Mouse (Mus musculus): ENCODE measurements around the gene Cnn2. TPM values are rescaled to one million over a fixed set of nuclear protein-coding genes. Genes with fewer than 3 reads are reported as not detected.
A peak's percentile ranks its signal among the peaks of the same experiment; 100 is the strongest.

Gene Cnn2
- total RNA-seq, 2 experiments from 2014 or later: 8.2 to 10.3 TPM

DNA sequence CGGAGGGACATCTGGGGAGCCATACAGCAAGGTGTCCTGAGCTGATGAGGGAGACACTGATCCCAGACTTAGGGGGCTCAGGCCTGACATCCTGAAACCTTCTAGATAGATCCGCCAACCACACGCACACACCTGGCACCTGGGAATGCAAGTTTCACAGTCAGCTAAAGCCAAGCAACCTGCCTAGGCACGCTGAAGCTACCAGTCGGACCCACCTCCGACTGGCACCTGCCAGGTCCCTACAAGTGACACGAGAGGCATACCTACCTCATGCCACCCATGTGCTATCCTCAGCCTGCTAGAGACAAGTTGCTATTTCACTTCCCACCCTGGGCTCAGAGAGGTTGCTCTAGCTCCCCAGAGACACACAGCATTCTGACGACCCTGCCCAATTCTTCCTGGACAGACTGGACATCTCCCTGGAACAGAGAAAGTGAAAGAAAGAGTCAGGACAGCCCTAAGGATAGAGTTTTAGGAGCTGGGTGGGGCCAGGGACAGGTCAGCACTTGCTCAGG, 945 bp downstream of the Cnn2 start:
- DNase-seq (ENCODE audit: low spot score in 2 of 2): no peak

DNA sequence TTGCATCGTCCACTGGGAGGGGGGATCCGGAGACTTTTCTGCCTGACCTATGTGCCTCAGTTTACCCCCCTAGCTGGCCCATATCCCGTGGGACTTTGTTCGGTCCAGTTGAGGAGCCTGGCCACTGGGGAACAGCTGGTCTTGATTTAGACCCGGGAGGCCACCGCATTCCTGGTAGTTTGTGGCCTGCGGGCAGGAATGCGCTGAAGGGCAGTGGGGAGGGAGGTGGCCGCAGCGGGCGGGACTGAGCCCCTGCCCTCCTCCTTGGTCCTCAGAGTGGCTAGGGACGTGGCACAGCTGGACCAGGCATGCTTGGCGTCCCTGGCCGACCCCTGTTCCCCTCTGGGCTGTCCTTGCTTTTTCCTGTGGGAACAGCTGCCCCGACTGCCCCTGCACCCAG, 1.5 kb downstream of the Cnn2 start:
- DNase-seq (ENCODE audit: low spot score in 2 of 2): no peak

GRCm38 (mm10) chr10:79991099-79991498, 2.7 kb downstream of the Cnn2 start:
- DNase-seq (ENCODE audit: low spot score in 2 of 2): no peak

- DNase-seq (ENCODE audit: low spot score in 2 of 2): no peak
Measured at GRCm38 (mm10) chr10:79991548-79991947, 3.2 kb downstream of the Cnn2 start.

DNA sequence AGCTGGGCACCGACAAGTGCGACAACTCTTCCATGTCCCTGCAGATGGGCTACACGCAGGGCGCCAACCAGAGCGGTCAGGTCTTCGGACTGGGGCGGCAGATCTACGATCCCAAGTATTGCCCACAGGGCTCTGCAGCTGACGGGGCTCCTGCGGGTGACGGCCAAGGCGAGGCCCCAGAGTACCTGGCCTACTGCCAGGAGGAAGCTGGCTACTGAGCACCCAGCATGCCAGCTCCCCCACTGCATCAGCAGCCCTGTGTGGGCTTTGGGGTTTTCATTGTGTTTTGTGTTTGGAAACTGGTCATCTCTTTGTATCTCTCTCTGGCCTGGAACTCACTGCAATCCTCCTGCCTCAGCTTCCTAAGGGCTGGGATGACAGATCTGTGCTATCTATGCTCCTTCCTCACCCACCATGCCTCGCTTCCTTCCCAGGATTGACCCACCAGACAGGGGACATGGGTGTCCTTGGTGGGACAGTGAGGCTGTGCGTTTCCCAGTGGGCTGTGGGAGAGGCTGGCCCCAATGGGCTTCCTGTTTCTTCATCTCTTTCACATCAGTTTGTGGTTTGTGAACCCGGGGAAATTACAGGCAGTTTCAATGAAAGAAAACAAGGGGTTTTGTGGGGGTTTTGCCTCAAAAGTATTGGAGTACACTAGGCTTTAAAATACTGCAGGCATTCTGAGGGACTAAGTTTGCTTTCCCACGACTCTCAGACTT, 6.2 kb downstream of the Cnn2 start:
- DNase-seq (ENCODE audit: low spot score in 2 of 2): no peak

DNA sequence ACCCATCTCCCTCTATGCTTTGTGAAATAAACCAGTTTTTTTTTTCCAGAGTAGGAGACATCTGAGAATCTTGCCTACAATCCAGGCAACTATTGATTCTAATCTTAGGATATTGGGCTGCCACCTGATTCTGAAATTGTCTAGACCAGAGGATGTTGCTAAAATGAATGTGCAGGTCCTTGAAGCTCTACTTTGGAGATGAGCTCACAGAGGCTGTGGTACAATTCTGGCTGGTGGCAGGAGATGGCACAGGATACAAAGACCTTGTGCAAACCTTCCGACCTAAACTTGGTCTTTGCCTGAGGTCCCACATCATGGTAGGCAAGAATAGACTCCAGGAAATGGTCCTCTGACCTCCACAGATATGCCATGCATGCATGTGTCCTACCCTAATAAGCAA, 7.3 kb downstream of the Cnn2 start:
- no peak for DNase-seq (ENCODE audit: low spot score in 2 of 2)

DNA sequence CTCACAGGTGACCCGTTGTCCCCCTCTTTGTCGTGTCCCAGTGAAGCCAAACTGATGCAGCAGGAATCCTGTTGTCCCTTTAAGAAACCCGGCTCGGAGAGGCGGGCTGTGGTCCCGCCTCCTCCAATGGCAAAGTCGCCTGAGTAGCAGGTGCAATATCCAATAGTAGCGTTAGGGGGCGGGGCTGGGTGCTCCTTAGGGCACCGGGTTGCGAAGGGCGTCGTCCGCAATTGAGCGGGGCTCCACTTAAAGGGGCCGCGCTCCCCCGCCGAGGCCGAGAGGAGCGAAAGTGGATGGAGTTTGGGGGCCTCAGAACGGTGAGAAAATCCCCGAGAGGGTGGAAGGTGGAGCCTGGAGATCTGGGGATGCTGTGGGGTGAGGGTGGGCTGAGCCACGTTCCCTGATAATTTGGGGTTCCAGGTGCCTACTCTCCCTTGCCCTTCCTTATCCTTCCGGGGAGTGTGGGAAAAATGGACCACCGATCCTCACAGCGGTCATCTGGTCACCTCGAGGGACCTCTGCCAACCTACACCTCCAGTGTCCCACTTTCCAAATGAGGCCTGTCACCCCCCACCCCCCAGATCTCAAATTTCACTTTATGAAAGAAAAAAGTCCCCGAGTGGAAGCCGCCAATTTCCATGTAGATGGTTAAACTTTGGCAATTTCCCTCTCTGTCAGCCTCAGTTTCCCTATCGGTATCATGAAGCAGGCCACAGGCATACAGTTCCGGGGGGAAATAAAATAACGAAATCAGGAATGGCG, 8.1 kb downstream of the Cnn2 start, which contains the start of gene Abca7:
Abca7 (plus strand) TSS at position 223 of the 762 bp plus-strand sequence.
- DNase-seq (ENCODE audit: low spot score in 2 of 2): peak; percentile 98 to 99

GRCm38 (mm10) chr10:79997034-79997760, 8.8 kb downstream of the Cnn2 start:
- DNase-seq (ENCODE audit: low spot score in 2 of 2): peak; percentile 66 to 79

DNA sequence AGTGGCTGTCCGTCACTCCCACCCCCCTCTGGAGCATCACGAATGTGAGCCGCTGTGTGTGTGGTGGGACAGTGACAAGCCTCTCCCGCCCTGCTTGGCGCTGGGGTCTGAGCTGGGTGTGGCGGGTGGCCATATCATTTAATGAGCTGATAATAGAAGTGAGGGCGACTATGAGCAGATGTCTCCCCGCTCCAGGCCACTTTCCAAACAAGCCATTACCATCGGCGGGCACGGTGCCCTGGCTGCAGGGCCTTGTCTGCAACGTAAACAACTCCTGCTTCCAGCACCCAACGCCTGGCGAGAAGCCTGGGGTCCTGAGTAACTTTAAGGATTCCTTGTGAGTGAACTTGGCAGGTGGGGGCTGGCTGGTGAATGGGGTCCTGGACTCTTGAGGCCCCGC, 9.4 kb downstream of the Cnn2 start:
- peak in 1 of 2 experiments; percentile 52 for DNase-seq (ENCODE audit: low spot score in 2 of 2)

DNA sequence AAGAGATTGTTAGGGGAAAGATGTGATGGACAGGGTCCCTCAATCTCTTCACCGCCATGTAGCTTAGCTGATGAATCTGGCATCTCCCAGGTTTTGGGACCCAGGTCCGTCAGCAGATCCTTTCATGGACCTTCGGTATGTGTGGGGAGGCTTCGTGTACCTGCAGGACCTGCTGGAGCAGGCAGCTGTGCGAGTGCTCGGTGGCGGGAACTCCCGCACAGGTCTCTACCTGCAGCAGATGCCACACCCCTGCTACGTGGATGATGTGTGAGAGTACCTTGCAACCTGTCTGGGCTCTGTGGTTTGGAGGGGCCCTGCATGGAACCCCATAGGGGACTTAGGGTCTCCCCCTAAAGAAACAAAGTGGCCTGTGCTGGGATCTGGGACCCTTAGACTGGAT, 13.6 kb downstream of the Cnn2 start:
- DNase-seq (ENCODE audit: low spot score in 2 of 2): no peak

GRCm38 (mm10) chr10:80002829-80003228, 14.4 kb downstream of the Cnn2 start:
- no peak for DNase-seq (ENCODE audit: low spot score in 2 of 2)

- DNase-seq (ENCODE audit: low spot score in 2 of 2): no peak
Measured at GRCm38 (mm10) chr10:80003374-80004232, 15.2 kb downstream of the Cnn2 start.

DNA sequence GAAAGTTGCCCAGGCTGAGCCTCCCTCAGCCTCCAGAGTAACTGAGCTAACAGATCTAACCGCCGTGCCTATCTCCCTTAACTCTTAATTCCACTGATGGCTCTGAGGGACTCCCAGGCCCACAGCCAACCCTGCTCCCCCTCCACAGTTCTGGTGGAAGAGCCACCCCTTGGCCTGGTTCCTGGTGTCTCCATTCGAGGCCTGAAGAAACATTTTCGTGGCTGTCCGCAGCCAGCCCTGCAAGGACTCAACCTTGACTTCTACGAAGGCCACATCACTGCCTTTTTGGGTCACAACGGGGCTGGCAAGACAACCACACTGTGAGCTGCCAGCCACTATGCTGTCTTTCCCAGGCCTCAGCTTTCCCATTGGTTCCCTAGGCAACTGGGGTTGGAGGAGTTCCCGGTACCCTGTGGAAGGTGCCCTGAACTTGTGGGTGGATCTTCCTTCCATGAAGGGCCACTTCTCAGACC, 15.9 kb downstream of the Cnn2 start:
- no peak for DNase-seq (ENCODE audit: low spot score in 2 of 2)

- no peak for DNase-seq (ENCODE audit: low spot score in 2 of 2)
Measured at GRCm38 (mm10) chr10:80011740-80012139, 23.4 kb downstream of the Cnn2 start.

DNA sequence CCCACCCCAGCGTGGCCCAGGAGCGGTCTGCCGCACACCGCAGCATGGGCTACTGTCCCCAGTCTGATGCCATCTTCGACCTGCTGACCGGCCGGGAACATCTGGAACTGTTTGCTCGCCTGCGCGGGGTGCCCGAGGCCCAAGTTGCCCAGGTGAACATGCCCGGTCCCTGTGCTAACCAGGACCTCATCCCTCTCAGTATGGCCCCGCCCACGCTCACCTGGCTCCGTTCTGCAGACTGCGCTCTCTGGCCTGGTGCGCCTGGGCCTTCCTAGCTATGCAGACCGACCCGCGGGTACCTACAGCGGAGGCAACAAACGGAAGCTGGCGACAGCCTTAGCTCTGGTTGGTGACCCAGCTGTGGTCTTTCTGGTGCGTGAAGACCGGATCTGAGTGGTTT, 25.2 kb downstream of the Cnn2 start:
- DNase-seq (ENCODE audit: low spot score in 2 of 2): no peak

DNA sequence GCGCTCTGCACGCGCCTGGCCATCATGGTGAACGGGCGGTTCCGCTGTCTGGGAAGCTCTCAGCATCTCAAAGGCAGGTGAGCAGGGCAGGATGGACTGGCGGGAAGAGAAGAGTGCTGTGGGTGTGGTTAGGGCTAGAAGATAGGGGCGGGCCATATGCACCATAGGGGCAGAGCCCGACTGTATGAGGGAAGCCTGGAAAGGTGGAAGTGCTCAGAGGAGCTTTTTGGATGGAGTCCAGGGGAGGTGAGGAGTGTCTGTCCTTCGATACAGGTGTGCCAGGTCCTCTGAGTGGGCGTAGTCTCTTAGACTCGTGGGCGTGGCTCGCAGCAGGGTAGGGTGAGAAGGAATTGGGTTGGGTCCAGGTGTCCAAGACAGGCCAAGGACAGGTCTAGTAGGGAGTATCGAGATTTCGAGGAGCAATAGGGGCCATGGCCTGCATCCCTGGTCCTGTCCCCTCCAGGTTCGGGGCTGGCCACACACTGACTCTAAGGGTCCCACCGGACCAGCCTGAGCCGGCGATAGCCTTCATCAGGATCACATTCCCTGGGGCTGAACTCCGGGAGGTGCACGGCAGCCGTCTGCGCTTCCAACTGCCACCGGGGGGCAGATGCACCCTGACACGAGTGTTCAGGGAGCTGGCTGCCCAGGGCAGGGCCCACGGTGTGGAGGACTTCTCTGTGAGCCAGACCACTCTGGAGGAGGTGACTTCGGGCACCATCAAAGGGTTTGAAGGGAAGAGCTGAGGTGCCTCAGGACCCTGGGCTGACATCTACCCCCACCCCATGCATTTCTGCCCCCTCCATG, 26.3 kb downstream of the Cnn2 start:
- DNase-seq (ENCODE audit: low spot score in 2 of 2): no peak

DNA sequence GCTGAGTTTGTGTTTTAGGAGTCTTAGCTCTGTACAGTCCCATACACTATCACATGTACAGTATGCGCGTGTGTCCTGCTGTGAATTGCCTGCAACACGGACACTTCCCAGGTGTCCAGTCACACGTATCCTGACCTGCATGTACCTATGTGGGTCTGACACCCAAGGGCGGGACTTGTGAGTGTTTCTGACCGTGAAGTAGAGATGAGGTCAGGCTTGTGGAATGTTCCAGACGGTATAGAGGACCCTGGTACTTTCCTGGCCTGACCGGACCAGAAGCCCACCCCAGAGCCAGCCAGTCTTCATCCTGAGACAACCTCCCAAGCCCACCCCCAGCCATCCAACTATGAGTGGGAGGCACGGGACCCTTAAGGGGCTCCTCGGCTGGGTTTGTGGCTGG, 27.2 kb downstream of the Cnn2 start:
- DNase-seq (ENCODE audit: low spot score in 2 of 2): no peak

DNA sequence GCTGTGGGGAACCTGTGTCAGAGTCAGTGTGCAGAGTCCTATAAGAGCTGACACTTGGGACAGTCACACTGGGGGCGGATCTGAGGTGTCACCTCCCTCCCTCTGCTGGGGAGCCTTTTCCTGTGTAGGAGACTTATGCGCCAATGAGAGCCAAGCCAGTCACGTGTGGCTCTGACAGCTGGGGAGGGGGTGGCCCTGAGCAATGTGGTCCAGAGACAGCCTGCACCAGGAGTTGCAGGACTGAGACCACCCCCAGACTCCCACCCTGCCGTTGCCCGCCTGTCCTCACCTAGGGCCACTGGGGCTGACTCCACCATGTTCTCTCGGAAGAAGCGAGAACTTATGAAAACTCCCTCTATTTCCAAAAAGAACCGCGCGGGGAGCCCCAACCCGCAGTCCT, 28.1 kb downstream of the Cnn2 start, which contains the start of gene Arhgap45:
Arhgap45 (plus strand) TSS at position 143 of the 400 bp plus-strand sequence.
- DNase-seq (ENCODE audit: low spot score in 2 of 2): no peak

DNA sequence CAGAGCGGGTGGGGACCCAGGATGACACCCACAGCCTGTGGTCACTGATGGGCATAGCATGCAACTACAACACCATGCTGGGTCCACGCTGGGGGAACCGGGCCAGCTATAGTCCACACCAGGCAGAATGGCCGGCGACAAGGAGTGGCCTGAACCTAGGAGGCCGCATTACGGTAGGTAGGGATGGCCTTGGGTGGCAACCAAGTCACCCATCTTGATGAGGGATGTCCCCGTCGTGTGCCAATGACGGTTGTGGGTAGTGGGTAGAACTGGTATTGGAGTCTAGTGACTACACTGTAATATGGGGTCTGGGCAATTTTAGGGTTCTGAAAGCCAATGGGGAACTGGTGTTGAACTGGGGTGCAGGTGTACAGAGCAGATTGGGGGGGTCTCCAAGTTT, 28.5 kb downstream of the Cnn2 start:
- DNase-seq (ENCODE audit: low spot score in 2 of 2): no peak

- DNase-seq (ENCODE audit: low spot score in 2 of 2): no peak
Measured at GRCm38 (mm10) chr10:80017361-80017760, 29.0 kb downstream of the Cnn2 start.
